Mouse (Mus musculus) embryonic facial prominence, embryonic 12.5 days (tissue): Measurements from ENCODE around the gene Ift172. TPM values are rescaled to one million over a fixed set of nuclear protein-coding genes. Genes with fewer than 3 reads are reported as not detected.
A peak's percentile ranks its signal among the peaks of the same experiment; 100 is the strongest.

ENCODE experiments used
- ATAC-seq: fragments of 200-750 bp; cut with Nextera tagmentation; 2 replicates; pipeline ENCODE4 v1.8.0; 2017; ENCODE audit not compliant: insufficient number of reproducible peaks, insufficient read depth, low FRiP score, low TSS enrichment
- H3K27ac ChIP-seq: fragments of 300-500 bp; sonication (generic); 2 replicates; pipeline ENCODE4 v1.5.1; 2016; ENCODE audit warnings: mild to moderate bottlenecking
- H3K27me3 ChIP-seq: fragments of 300-500 bp; sonication (generic); 2 replicates; pipeline ENCODE4 v1.6.1; 2016; ENCODE audit warnings: mild to moderate bottlenecking, moderate library complexity
- H3K36me3 ChIP-seq: fragments of 300-500 bp; sonication (generic); 2 replicates; pipeline ENCODE4 v1.6.1; 2016; ENCODE audit warnings: mild to moderate bottlenecking
- H3K4me1 ChIP-seq: fragments of 300-500 bp; sonication (generic); 2 replicates; pipeline ENCODE4 v1.6.1; 2016
- H3K4me2 ChIP-seq: fragments of 300-500 bp; sonication (generic); replicated peaks from 2 replicates; pipeline ENCODE4 v1.6.1; 2016; ENCODE audit warnings: mild to moderate bottlenecking, moderate library complexity
- H3K4me3 ChIP-seq: fragments of 300-500 bp; sonication (generic); 2 replicates; pipeline ENCODE4 v1.5.1; 2016; ENCODE audit warnings: mild to moderate bottlenecking
- H3K9ac ChIP-seq: fragments of 300-500 bp; sonication (generic); 2 replicates; pipeline ENCODE4 v1.6.1; 2016; ENCODE audit warnings: mild to moderate bottlenecking, moderate library complexity
- H3K9me3 ChIP-seq: fragments of 300-500 bp; sonication (generic); 2 replicates; pipeline ENCODE4 v1.6.1; 2016; ENCODE audit warnings: mild to moderate bottlenecking, moderate library complexity
- WGBS: fragments of 180-500 bp; shearing (Covaris S2); methylation state at CpG from one replicate; pipeline ENCODE4 v1.1.7; 2016; 5-methylcytosine and 5-hydroxymethylcytosine counted together
- polyA plus RNA-seq: library from polyadenylated mRNA; unstranded; fragments of >200 nt; fragmentation: Nextera tagmentation; extraction: Ambion mirVana; gene quantifications from 2 replicates; pipeline ENCODE4 v1.2.1, GENCODE M21; 2016

Gene Ift172
- 53.6 and 58.0 TPM in 2 replicates for polyA plus RNA-seq

- no peaks in the 10 kb centered on the region for H3K9me3 ChIP-seq
- peak within 1 kb of the TSS; percentile 60 for H3K9ac ChIP-seq
- H3K27ac ChIP-seq, result peak within 1 kb of the TSS; percentile 76
- peak; percentile 87 for ATAC-seq
- peaks cover 24% of the 10 kb centered on the region for H3K36me3 ChIP-seq
- peak within 1 kb of the TSS; percentile 79 for H3K4me2 ChIP-seq
- H3K4me1 ChIP-seq, result peaks cover 20% of the 10 kb centered on the region
- 3% methylated on average over 45 of the region's 45 CpGs for WGBS
- H3K4me3 ChIP-seq, result peak within 1 kb of the TSS; percentile 53
- no peaks in the 10 kb centered on the region for H3K27me3 ChIP-seq
These were observed at the start of gene Ift172 for GRCm38 (mm10) chr5:31290521-31291360. TSS of gene Ift172 (minus strand) at chr5:31291116.

DNA sequence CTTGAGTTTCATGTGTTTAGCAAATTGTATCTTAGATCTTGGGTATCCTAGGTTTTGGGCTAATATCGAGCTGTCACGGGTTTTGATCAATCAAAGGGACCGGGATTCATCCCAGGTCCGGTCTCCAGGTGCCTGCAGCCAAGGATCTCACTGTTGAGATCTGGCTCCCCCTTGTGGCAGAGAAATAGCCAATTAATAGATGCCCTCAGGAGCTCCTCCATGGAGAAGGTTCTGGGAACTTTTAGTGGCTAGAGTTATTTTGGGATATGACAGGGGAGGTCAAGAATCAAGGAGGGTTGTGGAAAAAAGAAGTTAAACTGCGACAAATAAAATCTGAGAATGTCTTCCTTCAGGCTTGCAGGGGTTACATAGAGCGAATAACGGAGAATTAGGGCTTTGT, 37.3 kb upstream of the Ift172 start:
- H3K9ac ChIP-seq, result no peak overlapping the region
- no peaks in the 10 kb centered on the region for H3K36me3 ChIP-seq
- no peaks in the 10 kb centered on the region for H3K4me1 ChIP-seq
- ATAC-seq, result no peak
- H3K27me3 ChIP-seq, result no peaks in the 10 kb centered on the region
- no peak overlapping the region for H3K4me2 ChIP-seq
- WGBS, result 32% methylated on average over 7 of the region's 7 CpGs
- no peak overlapping the region for H3K27ac ChIP-seq
- H3K4me3 ChIP-seq, result no peak overlapping the region
- no peaks in the 10 kb centered on the region for H3K9me3 ChIP-seq

DNA sequence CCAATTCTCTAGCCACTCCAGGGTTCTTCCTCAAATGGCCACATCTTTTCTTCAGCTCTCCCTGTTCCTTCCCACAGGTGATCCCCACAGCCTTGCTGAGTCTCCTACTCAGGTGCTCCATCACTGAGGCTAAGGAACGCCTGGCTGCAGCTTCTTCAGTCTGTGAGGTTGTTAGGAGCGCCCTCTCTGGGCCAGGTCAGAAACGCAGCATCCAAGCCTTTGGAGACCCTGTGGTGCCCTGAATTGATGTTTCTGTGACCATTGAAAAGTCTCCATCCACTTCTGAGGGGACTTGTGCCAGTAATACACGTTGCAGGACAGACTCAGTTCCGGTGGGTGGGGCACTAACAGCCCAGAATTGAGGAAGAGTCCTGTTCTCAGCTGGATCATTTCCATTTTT, 35.9 kb upstream of the Ift172 start:
- Histone ChIP-seq H3K4me1 (no peaks in the 10 kb centered on the region), H3K9me3 (no peaks in the 10 kb centered on the region), H3K27ac (no peak overlapping the region), H3K4me3 (no peak overlapping the region), H3K9ac (no peak overlapping the region), H3K36me3 (no peaks in the 10 kb centered on the region), H3K4me2 (no peak overlapping the region), H3K27me3 (no peaks in the 10 kb centered on the region)
- WGBS, result 14% methylated on average over 5 of the region's 5 CpGs
- ATAC-seq, result no peak

DNA sequence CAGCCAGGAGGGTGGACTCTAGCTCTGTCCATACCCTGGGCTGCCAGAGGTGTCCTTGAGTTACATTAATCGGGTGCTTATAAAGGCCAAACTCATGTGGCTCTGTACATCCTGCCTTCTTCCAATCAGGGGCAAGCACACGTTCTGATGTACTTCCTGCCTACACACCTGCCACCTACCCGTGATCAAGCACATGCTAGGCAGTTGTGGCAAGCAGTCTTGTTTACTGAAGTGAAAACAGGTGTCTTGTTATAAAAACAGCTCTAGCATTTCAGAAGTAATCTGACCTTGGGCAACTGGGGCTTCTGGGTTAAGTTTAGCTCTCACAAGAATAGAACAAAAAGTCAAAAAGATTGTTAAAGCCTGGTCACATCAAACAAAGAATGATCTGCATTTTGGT, 33.2 kb upstream of the Ift172 start:
- no peak overlapping the region for H3K27ac ChIP-seq
- no peaks in the 10 kb centered on the region for H3K9me3 ChIP-seq
- no peaks in the 10 kb centered on the region for H3K27me3 ChIP-seq
- no peak overlapping the region for H3K4me3 ChIP-seq
- H3K4me2 ChIP-seq, result no peak overlapping the region
- no peaks in the 10 kb centered on the region for H3K4me1 ChIP-seq
- ATAC-seq, result no peak
- H3K9ac ChIP-seq, result no peak overlapping the region
- 62% methylated on average over 3 of the region's 3 CpGs for WGBS
- no peaks in the 10 kb centered on the region for H3K36me3 ChIP-seq

DNA sequence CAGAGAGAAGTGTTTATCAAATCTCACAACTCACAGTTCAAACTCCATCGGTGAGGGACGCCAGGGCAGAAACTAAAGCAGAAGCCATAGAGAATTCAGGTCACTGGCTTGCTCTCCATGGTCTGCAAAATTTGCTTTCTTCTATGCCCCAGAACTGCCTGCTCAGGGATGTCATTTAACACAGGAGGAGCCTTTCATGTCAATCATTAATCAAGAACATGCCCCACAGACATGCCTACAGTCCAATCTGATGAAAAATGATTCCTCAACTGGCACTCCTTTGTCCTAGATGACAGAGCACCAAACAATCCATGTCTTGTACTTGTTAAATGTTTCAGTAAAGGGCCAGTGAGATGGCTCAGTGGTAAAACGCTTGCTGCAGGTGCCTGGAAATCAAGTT, 31.9 kb upstream of the Ift172 start:
- H3K9me3 ChIP-seq, result no peaks in the 10 kb centered on the region
- H3K27ac ChIP-seq, result no peak overlapping the region
- H3K4me1 ChIP-seq, result no peaks in the 10 kb centered on the region
- H3K36me3 ChIP-seq, result no peaks in the 10 kb centered on the region
- no peak overlapping the region for H3K9ac ChIP-seq
- H3K4me3 ChIP-seq, result no peak overlapping the region
- ATAC-seq, result no peak
- H3K4me2 ChIP-seq, result no peak overlapping the region
- H3K27me3 ChIP-seq, result no peaks in the 10 kb centered on the region
- WGBS, result 90% methylated on average over 3 of the region's 3 CpGs

GRCm38 (mm10) chr5:31312806-31313205, 21.9 kb upstream of the Ift172 start:
- no peak overlapping the region for H3K4me2 ChIP-seq
- H3K27me3 ChIP-seq, result no peaks in the 10 kb centered on the region
- H3K9me3 ChIP-seq, result no peaks in the 10 kb centered on the region
- H3K4me3 ChIP-seq, result no peak overlapping the region
- WGBS, result 90% methylated on average over 8 of the region's 8 CpGs
- no peaks in the 10 kb centered on the region for H3K36me3 ChIP-seq
- no peak overlapping the region for H3K9ac ChIP-seq
- no peaks in the 10 kb centered on the region for H3K4me1 ChIP-seq
- no peak for ATAC-seq
- no peak overlapping the region for H3K27ac ChIP-seq

- H3K36me3 ChIP-seq, result no peaks in the 10 kb centered on the region
- no peak overlapping the region for H3K27ac ChIP-seq
- no peak for ATAC-seq
- no peak overlapping the region for H3K9ac ChIP-seq
- no peaks in the 10 kb centered on the region for H3K27me3 ChIP-seq
- no peak overlapping the region for H3K4me2 ChIP-seq
- H3K4me3 ChIP-seq, result no peak overlapping the region
- no peaks in the 10 kb centered on the region for H3K4me1 ChIP-seq
- H3K9me3 ChIP-seq, result no peaks in the 10 kb centered on the region
- WGBS, result 90% methylated on average over 6 of the region's 6 CpGs
These were observed 12.2 kb upstream of the Ift172 start for GRCm38 (mm10) chr5:31303093-31303492.

- Histone ChIP-seq H3K4me1 (no peaks in the 10 kb centered on the region), H3K9me3 (no peaks in the 10 kb centered on the region), H3K36me3 (no peaks in the 10 kb centered on the region), H3K27me3 (no peaks in the 10 kb centered on the region), H3K9ac (no peak overlapping the region), H3K4me3 (no peak overlapping the region), H3K4me2 (no peak overlapping the region), H3K27ac (no peak overlapping the region)
- ATAC-seq, result no peak
- 72% methylated on average over 7 of the region's 8 CpGs for WGBS
These were observed 10.9 kb upstream of the Ift172 start for GRCm38 (mm10) chr5:31301866-31302265.

DNA sequence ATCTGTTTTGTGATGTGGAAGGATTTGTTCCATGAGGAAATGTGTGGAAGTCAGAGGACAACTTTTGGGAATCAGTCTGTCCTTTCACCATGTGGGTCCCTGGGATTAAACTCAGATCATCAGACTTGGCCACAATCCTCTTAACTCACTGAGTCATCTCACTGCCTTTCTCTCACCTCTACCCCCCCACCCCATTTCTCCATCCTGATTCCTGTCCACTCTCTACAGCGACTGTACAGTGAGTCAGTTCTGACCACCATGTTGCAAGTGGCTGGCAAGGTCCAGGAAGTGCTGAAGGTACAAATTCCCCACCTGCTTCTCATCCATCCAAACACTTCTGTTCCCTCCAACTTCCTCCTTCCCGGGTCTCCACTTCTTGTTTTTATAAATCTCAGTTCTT, 7.6 kb upstream of the Ift172 start:
- H3K9me3 ChIP-seq, result no peaks in the 10 kb centered on the region
- 63% methylated on average over 2 of the region's 2 CpGs for WGBS
- ATAC-seq, result no peak
- H3K4me2 ChIP-seq, result no peak overlapping the region
- H3K4me3 ChIP-seq, result no peak overlapping the region
- H3K27me3 ChIP-seq, result no peaks in the 10 kb centered on the region
- H3K27ac ChIP-seq, result no peak overlapping the region
- no peak overlapping the region for H3K9ac ChIP-seq
- peaks cover 2% of the 10 kb centered on the region for H3K36me3 ChIP-seq
- H3K4me1 ChIP-seq, result peaks cover 10% of the 10 kb centered on the region

DNA sequence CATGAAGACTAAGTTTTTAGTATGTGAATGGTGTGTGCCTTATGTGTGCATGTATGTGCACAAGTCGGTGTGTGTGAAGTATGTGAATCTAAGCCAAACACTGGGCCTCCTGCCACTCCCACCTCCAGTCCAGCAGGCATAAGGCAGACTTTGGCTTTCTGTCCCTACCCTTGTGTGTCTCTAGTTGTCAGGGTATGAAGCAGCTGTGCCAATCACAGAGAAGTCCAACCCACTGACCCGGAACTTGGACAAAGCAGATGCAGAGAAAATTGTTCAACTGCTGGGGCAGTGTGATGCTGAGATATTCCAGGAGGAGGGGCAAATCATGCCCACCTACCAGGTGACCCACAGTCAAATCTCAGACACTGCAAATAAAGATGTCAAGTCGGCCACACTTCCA, 7.1 kb upstream of the Ift172 start:
- no peak overlapping the region for H3K4me3 ChIP-seq
- WGBS, result 86% methylated on average over 3 of the region's 3 CpGs
- H3K27ac ChIP-seq, result no peak overlapping the region
- H3K4me1 ChIP-seq, result peaks cover 10% of the 10 kb centered on the region
- no peaks in the 10 kb centered on the region for H3K9me3 ChIP-seq
- H3K9ac ChIP-seq, result no peak overlapping the region
- ATAC-seq, result no peak
- H3K4me2 ChIP-seq, result no peak overlapping the region
- H3K27me3 ChIP-seq, result no peaks in the 10 kb centered on the region
- H3K36me3 ChIP-seq, result peaks cover 7% of the 10 kb centered on the region

GRCm38 (mm10) chr5:31297047-31297757, 6.3 kb upstream of the Ift172 start, which contains the start of gene Gckr:
TSS of gene Gckr (plus strand) at chr5:31297443.
- no peak within 1 kb of the TSS for H3K27ac ChIP-seq
- H3K4me3 ChIP-seq, result no peak within 1 kb of the TSS
- no peak for ATAC-seq
- H3K9ac ChIP-seq, result no peak within 1 kb of the TSS
- H3K36me3 ChIP-seq, result peaks cover 11% of the 10 kb centered on the region
- H3K27me3 ChIP-seq, result no peaks in the 10 kb centered on the region
- WGBS, result 75% methylated on average over 13 of the region's 13 CpGs
- peaks cover 10% of the 10 kb centered on the region for H3K4me1 ChIP-seq
- peak within 1 kb of the TSS; percentile 78; the same call in 1 of the 2 replicates for H3K4me2 ChIP-seq
- no peaks in the 10 kb centered on the region for H3K9me3 ChIP-seq

GRCm38 (mm10) chr5:31295606-31296141, 4.8 kb upstream of the Ift172 start, which contains the start of gene Fndc4:
TSS of gene Fndc4 (minus strand) at chr5:31296080.
- 0% methylated on average over 37 of the region's 46 CpGs for whole genome bisulfite sequencing
- peak within 1 kb of the TSS; percentile 97 for H3K9ac ChIP-seq
- peaks cover 13% of the 10 kb centered on the region for H3K4me1 ChIP-seq
- peak within 1 kb of the TSS; percentile 78 for H3K4me2 ChIP-seq
- H3K36me3 ChIP-seq, result peaks cover 11% of the 10 kb centered on the region
- H3K27me3 ChIP-seq, result no peaks in the 10 kb centered on the region
- ATAC-seq, result peak; percentile 65; the same call in 1 of the 2 replicates
- H3K27ac ChIP-seq, result peak within 1 kb of the TSS; percentile 81
- no peaks in the 10 kb centered on the region for H3K9me3 ChIP-seq
- H3K4me3 ChIP-seq, result peak within 1 kb of the TSS; percentile 91
